Mouse (Mus musculus) lung, postnatal 0 days (tissue): ENCODE results near the gene BC025920. TPM values are rescaled to one million over a fixed set of nuclear protein-coding genes. Genes with fewer than 3 reads are reported as not detected.
A peak's percentile ranks its signal among the peaks of the same experiment; 100 is the strongest.

Experiments used
- ATAC-seq: fragments of 200-750 bp; cut with Nextera tagmentation; 2 replicates; pipeline ENCODE4 v1.8.0; 2017; ENCODE audit warnings: moderate library complexity
- DNase-seq: peaks from one replicate; pipeline ENCODE4 v3.0.0-alpha.2; 2016; ENCODE audit warnings: low spot score
- H3K27ac ChIP-seq: fragments of 300-500 bp; sonication (generic); 2 replicates; pipeline ENCODE4 v1.5.1; 2014; ENCODE audit warnings: antibody characterized with exemption, mild to moderate bottlenecking, low read length, mixed read lengths
- H3K27me3 ChIP-seq: fragments of 300-500 bp; sonication (generic); replicated peaks from 2 replicates; pipeline ENCODE4 v1.6.1; 2014; ENCODE audit warnings: low read length, mixed read lengths; ENCODE audit not compliant: insufficient read depth
- H3K36me3 ChIP-seq: fragments of 300-500 bp; sonication (generic); 2 replicates; pipeline ENCODE4 v1.6.1; 2014; ENCODE audit warnings: low read length, mixed read lengths; ENCODE audit not compliant: insufficient read depth
- H3K4me1 ChIP-seq: fragments of 300-500 bp; sonication (generic); 2 replicates; pipeline ENCODE4 v1.6.1; 2014; ENCODE audit warnings: antibody characterized with exemption, low read depth, low read length, mixed read lengths; ENCODE audit not compliant: insufficient read depth
- H3K4me2 ChIP-seq: fragments of 300-500 bp; sonication (generic); replicated peaks from 2 replicates; pipeline ENCODE4 v1.6.1; 2014; ENCODE audit warnings: low read depth, mild to moderate bottlenecking, low read length, moderate library complexity, mixed read lengths
- H3K4me3 ChIP-seq: fragments of 300-500 bp; sonication (generic); 2 replicates; pipeline ENCODE4 v1.5.1; 2014; ENCODE audit warnings: low read depth, low read length
- H3K9ac ChIP-seq: fragments of 300-500 bp; sonication (generic); replicated peaks from 2 replicates; pipeline ENCODE4 v1.6.1; 2014; ENCODE audit warnings: low read depth, mild to moderate bottlenecking
- H3K9me3 ChIP-seq: fragments of 300-500 bp; sonication (generic); 2 replicates; pipeline ENCODE4 v1.6.1; 2016; ENCODE audit warnings: low read length, mixed read lengths
- CTCF ChIP-seq: IDR thresholded peaks from 2 replicates; pipeline ENCODE4 v1.5.1; 2016; ENCODE audit warnings: antibody characterized with exemption, mild to moderate bottlenecking
- EP300 ChIP-seq: IDR thresholded peaks from 2 replicates; pipeline ENCODE4 v1.6.1; 2016; ENCODE audit warnings: antibody characterized with exemption, mild to moderate bottlenecking, control low read depth
- WGBS: fragments of 180-500 bp; shearing (Covaris S2); extraction: QIAGEN DNeasy Blood & Tissue Kit; methylation state at CpG from one replicate; pipeline ENCODE4 v1.1.7; 2014; 5-methylcytosine and 5-hydroxymethylcytosine counted together
- polyA plus RNA-seq: library from polyadenylated mRNA; unstranded; fragments of >200 nt; fragmentation: Nextera tagmentation; extraction: Ambion mirVana; gene quantifications from 2 replicates; pipeline ENCODE4 v1.2.1, GENCODE M21; 2015

The BC025920 gene
- polyA plus RNA-seq, 1 experiment from 2014 or later, result 0.29 TPM

GRCm38 (mm10) chr10:81604968-81605665, 953 bp upstream of the BC025920 start:
- DNase-seq, result peak; percentile 93
- peak; percentile 43 for ATAC-seq
- peaks cover 10% of the 10 kb centered on the region; the same call in 1 of the 2 replicates for H3K4me1 ChIP-seq
- TF ChIP-seq CTCF (peak; percentile 93), EP300 (no peak)
- no peaks in the 10 kb centered on the region for H3K9me3 ChIP-seq
- WGBS, result 16% methylated on average over 29 of the region's 29 CpGs
- H3K36me3 ChIP-seq, result no peaks in the 10 kb centered on the region
- peak overlapping the region; percentile 81 for H3K27ac ChIP-seq
- peak overlapping the region; percentile 62 for H3K4me2 ChIP-seq
- H3K9ac ChIP-seq, result no peak overlapping the region
- peak overlapping the region; percentile 38 for H3K4me3 ChIP-seq
- H3K27me3 ChIP-seq, result no peaks in the 10 kb centered on the region

- peak overlapping the region; percentile 38 for H3K4me3 ChIP-seq
- H3K9ac ChIP-seq, result no peak overlapping the region
- no peak for DNase-seq
- H3K9me3 ChIP-seq, result no peaks in the 10 kb centered on the region
- TF ChIP-seq EP300, result no peak
- no peak for TF ChIP-seq CTCF
- H3K4me2 ChIP-seq, result peak overlapping the region; percentile 62
- no peak for ATAC-seq
- no peaks in the 10 kb centered on the region for H3K36me3 ChIP-seq
- H3K27ac ChIP-seq, result peak overlapping the region; percentile 81
- H3K4me1 ChIP-seq, result peaks cover 9% of the 10 kb centered on the region; the same call in 1 of the 2 replicates
- 1% methylated on average over 14 of the region's 14 CpGs for WGBS
- H3K27me3 ChIP-seq, result no peaks in the 10 kb centered on the region
Observed at GRCm38 (mm10) chr10:81605666-81605973, 450 bp upstream of the BC025920 start.

GRCm38 (mm10) chr10:81608308-81608707, 2.2 kb downstream of the BC025920 start:
- no peaks in the 10 kb centered on the region; the same call in 1 of the 2 replicates for H3K9me3 ChIP-seq
- TF ChIP-seq CTCF, result peak; percentile 42
- no peak for TF ChIP-seq EP300
- DNase-seq, result no peak
- no peaks in the 10 kb centered on the region; the same call in 1 of the 2 replicates for H3K4me1 ChIP-seq
- no peak overlapping the region for H3K9ac ChIP-seq
- no peak overlapping the region for H3K27ac ChIP-seq
- ATAC-seq, result no peak
- H3K4me3 ChIP-seq, result no peak overlapping the region
- no peaks in the 10 kb centered on the region for H3K27me3 ChIP-seq
- no peaks in the 10 kb centered on the region for H3K36me3 ChIP-seq
- no peak overlapping the region for H3K4me2 ChIP-seq
- 97% methylated on average over 1 of the region's 1 CpGs for WGBS

DNA sequence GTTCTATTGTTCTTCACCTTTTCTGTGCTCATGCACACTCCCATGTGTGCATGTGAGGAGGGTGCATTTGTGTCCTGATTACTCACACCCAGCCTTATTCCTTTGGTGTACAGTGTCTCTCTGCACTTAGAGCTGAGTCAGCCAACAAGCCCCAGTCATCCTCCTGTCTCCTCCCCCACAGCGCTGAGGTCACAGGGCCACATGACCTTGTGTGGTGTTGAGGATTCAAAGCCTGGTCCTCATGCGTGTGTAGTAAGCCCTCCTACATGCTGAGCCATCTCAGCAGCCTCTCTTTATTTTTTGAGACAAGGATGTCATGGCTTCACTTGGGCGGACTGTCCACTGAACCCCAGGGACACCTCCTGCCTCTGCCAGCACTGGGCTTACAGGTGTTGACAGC, 6.7 kb downstream of the BC025920 start:
- Histone ChIP-seq H3K27me3 (no peaks in the 10 kb centered on the region), H3K36me3 (no peaks in the 10 kb centered on the region), H3K9ac (no peak overlapping the region), H3K27ac (no peak overlapping the region), H3K9me3 (no peaks in the 10 kb centered on the region; the same call in 1 of the 2 replicates), H3K4me2 (no peak overlapping the region), H3K4me3 (no peak overlapping the region), H3K4me1 (no peaks in the 10 kb centered on the region)
- DNase-seq, result no peak
- WGBS, result 63% methylated on average over 3 of the region's 3 CpGs
- TF ChIP-seq CTCF, result no peak
- no peak for TF ChIP-seq EP300
- no peak for ATAC-seq

DNA sequence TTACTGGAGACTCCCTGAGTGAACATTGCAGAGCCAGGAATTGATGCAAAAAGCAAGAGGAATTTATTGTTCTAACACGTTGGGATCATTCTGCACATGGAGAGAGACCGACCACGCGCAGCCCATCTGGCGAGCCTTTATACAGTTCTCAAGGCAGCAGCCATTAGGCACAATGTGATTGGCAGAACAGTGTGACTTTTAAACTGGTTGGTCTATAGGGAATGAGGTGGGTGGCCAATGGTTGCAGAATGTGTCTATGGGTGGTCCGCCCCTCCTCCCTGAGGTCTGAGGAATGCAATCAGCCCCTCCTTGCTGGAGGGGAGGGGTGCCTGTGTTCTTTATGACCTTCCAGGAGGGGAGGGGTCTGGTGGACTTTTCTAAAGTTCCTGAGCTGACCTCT, 9.4 kb downstream of the BC025920 start:
- no peak overlapping the region for H3K4me2 ChIP-seq
- no peaks in the 10 kb centered on the region; the same call in none of the 2 replicates for H3K9me3 ChIP-seq
- DNase-seq (no peak), ATAC-seq (no peak)
- no peaks in the 10 kb centered on the region for H3K4me1 ChIP-seq
- TF ChIP-seq EP300 (no peak), CTCF (no peak)
- no peak overlapping the region for H3K27ac ChIP-seq
- no peak overlapping the region for H3K9ac ChIP-seq
- H3K4me3 ChIP-seq, result no peak overlapping the region
- 54% methylated on average over 6 of the region's 6 CpGs for WGBS
- H3K36me3 ChIP-seq, result no peaks in the 10 kb centered on the region
- H3K27me3 ChIP-seq, result no peaks in the 10 kb centered on the region

DNA sequence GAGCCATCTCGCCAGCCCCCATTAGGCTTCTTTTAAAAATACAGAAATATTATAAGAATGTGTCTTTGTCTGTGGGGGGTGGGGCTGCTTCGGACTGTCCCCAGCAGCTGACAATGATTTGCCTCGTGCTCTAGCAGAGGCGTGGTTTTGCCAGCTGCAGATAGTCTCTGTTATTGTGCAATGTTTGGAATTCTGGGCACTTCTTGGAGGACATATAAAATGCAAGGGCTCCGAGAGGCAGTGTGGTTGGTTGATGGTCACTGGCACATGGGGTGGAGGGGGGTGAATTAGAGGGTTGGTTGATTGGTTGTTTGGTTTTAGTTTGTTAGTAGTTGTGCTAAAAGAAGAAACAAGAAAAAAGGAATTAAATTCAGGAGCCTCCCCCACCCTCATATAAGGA, 13.9 kb downstream of the BC025920 start:
- H3K36me3 ChIP-seq, result peaks cover 13% of the 10 kb centered on the region; the same call in 1 of the 2 replicates
- no peaks in the 10 kb centered on the region for H3K27me3 ChIP-seq
- no peak overlapping the region for H3K27ac ChIP-seq
- no peak overlapping the region for H3K9ac ChIP-seq
- no peaks in the 10 kb centered on the region; the same call in 1 of the 2 replicates for H3K9me3 ChIP-seq
- no peak for TF ChIP-seq CTCF
- no peak for TF ChIP-seq EP300
- no peak overlapping the region for H3K4me2 ChIP-seq
- no peak overlapping the region for H3K4me3 ChIP-seq
- ATAC-seq, result no peak
- WGBS, result 60% methylated on average over 5 of the region's 5 CpGs
- DNase-seq, result no peak
- no peaks in the 10 kb centered on the region for H3K4me1 ChIP-seq
